Mouse (Mus musculus): ENCODE measurements around the gene Syncrip. TPM values are rescaled to one million over a fixed set of nuclear protein-coding genes. Genes with fewer than 3 reads are reported as not detected.

The Syncrip gene
- 34.3 and 75.7 TPM in 2 replicates for polyA plus RNA-seq (2012; rRNA removed)

DNA sequence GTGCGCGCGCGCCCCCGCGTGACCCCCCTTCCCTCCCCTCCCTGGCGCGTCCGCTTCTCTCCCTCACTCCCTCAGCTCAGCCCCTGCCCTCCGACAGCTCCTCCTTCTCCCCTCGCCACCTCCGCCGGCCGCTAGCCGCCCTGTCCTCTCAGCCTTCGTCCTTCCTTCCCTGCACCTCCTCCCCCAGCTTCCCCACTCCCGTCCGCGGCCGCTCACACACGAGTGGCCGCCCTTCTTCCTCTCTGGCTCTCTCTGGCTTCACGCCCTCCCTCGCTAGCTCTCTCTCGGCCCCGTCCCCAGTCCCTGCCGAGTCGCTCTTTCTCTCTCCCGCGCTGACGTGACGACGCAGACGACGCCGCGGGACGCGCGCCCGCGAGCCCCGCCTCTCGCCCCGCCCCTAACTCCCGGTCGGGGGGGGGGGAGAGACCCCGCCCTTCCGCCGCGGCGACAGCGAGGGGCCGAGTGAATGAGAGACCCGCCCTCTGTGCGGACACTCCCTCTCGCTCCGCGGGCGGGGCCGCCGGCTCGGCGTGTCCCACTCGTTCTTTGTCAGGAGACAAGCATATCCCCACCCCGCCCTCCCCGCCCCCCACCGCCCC, at the start of gene Syncrip:
Gene Syncrip, minus strand, starts transcription at position 345 of the 599 bp plus-strand sequence.
- peak; percentile 99 for DNase-seq (ENCODE audit: low read depth)

GRCm38 (mm10) chr9:88529979-88530580, 47.7 kb upstream of the Syncrip start:
- no peak for TF ChIP-seq CTCF (IDR thresholded peaks at IDR 0.05; ENCODE audit: borderline replicate concordance, extremely low read depth, insufficient read depth, insufficient read length)
- no peak for TF ChIP-seq POLR2A (IDR thresholded peaks at IDR 0.05; ENCODE audit: borderline replicate concordance, extremely low read depth, insufficient read depth, insufficient read length, poor library complexity, severe bottlenecking)
- DNase-seq (ENCODE audit: low read depth): no peak

DNA sequence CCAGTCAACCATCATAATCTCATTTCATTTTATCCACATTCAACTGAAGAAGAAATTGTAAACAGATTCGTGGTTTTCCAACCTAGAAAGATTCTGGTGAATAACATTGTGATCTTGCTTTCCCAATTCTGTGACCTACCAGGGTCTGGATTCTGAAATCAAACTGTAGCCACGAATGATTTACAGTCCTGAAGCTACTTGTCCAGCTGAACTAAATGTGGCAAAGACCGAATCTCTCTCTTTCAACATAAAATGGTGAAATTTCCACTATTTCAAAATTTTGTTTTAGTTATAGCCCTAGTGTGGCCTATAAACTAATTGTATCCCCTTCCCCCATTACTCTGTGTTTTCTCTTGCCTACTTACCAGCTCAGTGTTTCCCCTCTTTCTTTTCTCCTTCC, 47.2 kb upstream of the Syncrip start:
- TF ChIP-seq CTCF (IDR thresholded peaks at IDR 0.05; ENCODE audit: borderline replicate concordance, extremely low read depth, insufficient read depth, insufficient read length) (no peak), POLR2A (IDR thresholded peaks at IDR 0.05; ENCODE audit: borderline replicate concordance, extremely low read depth, insufficient read depth, insufficient read length, poor library complexity, severe bottlenecking) (no peak)

GRCm38 (mm10) chr9:88528736-88529135, 46.4 kb upstream of the Syncrip start:
- no peak for DNase-seq (ENCODE audit: low read depth)
- TF ChIP-seq CTCF (IDR thresholded peaks at IDR 0.05; ENCODE audit: borderline replicate concordance, extremely low read depth, insufficient read depth, insufficient read length) (no peak), POLR2A (IDR thresholded peaks at IDR 0.05; ENCODE audit: borderline replicate concordance, extremely low read depth, insufficient read depth, insufficient read length, poor library complexity, severe bottlenecking) (no peak)

More for the DNA sequence above, 47.2 kb upstream of the Syncrip start:
- DNase-seq (ENCODE audit: low read depth): no peak

DNA sequence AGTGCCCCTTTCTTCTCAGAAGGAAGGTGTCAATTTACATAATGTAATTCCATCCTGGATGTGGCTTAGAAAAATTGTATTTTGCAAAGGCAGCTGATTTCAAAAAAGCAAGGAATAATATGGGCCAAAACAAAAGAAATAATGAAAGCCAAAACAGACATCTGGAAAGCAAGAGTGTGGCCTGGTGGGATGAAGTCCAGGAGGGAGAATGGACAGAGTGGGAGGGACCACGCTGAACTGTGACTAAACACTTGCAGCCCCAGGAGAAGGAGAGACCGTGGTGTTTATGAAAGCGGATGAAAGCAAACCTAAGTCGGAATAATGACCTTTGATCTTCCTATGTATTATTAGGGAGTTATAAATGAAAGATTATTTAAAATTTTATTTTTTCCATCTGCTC, 45.6 kb upstream of the Syncrip start:
- TF ChIP-seq CTCF (IDR thresholded peaks at IDR 0.05; ENCODE audit: borderline replicate concordance, extremely low read depth, insufficient read depth, insufficient read length): no peak
- no peak for TF ChIP-seq POLR2A (IDR thresholded peaks at IDR 0.05; ENCODE audit: borderline replicate concordance, extremely low read depth, insufficient read depth, insufficient read length, poor library complexity, severe bottlenecking)
- DNase-seq (ENCODE audit: low read depth): no peak

GRCm38 (mm10) chr9:88525341-88525740, 43.0 kb upstream of the Syncrip start:
- TF ChIP-seq CTCF (IDR thresholded peaks at IDR 0.05; ENCODE audit: borderline replicate concordance, extremely low read depth, insufficient read depth, insufficient read length) (no peak), POLR2A (IDR thresholded peaks at IDR 0.05; ENCODE audit: borderline replicate concordance, extremely low read depth, insufficient read depth, insufficient read length, poor library complexity, severe bottlenecking) (no peak)

DNA sequence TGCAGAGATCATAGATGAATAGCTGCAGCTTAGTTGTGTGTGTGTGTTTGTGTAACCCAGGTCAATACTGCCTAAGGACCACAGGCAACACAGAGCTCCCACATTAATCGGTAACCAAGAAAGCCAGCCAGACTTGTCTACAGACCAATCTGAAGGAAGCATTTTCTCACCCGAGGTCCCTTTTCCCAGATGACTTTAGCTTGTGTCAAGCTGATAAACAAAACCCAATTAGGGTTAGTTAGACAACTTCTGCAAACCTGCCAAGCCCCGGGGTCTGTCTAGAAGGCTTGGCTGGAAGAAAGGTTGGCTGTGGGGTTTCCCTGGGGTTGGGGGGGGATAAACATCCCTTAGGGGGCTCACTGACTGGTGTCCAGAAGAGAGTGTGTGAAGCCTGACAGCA, 42.4 kb upstream of the Syncrip start:
- TF ChIP-seq POLR2A (IDR thresholded peaks at IDR 0.05; ENCODE audit: borderline replicate concordance, extremely low read depth, insufficient read depth, insufficient read length, poor library complexity, severe bottlenecking) (no peak), CTCF (IDR thresholded peaks at IDR 0.05; ENCODE audit: borderline replicate concordance, extremely low read depth, insufficient read depth, insufficient read length) (no peak)
- no peak for DNase-seq (ENCODE audit: low read depth)

More at GRCm38 (mm10) chr9:88525341-88525740, 43.0 kb upstream of the Syncrip start:
- no peak for DNase-seq (ENCODE audit: low read depth)

DNA sequence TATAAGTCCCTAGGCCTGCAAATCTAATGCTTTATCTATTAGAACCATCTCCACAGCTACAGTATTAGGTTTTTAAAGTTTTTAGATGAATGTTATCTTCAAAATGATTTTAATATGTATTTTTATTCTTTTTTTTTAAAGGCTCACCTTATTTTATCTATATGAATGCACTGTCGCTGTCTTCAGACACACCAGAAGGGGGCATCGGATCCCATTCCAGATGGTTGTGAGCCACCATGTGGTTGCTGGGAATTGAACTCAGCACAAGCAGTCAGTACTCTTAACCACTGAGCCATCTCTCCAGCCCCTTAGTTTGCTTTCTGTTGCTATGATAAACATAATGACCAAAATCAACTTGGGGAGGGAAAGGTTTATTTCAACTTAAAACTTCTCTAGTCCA, 42.0 kb upstream of the Syncrip start:
- TF ChIP-seq CTCF (IDR thresholded peaks at IDR 0.05; ENCODE audit: borderline replicate concordance, extremely low read depth, insufficient read depth, insufficient read length) (no peak), POLR2A (IDR thresholded peaks at IDR 0.05; ENCODE audit: borderline replicate concordance, extremely low read depth, insufficient read depth, insufficient read length, poor library complexity, severe bottlenecking) (no peak)
- no peak for DNase-seq (ENCODE audit: low read depth)

DNA sequence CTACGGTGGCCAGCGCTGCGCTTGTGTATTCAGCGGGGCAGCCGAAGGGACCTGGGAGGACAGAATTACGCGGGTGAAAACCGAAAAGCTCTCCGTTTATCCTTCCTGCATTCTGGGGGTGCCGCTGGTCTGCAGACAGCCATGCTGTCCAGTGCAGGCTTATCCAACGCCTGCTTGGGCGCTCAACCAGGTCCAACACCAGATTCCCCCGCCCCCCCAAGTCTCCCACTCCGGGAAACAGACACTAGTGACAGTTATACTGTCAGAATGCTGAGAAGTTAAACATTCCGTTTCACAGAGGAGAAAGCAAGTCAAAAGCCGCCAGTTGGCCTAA, 40.9 kb upstream of the Syncrip start:
- no peak for DNase-seq (ENCODE audit: low read depth)
- no peak for TF ChIP-seq POLR2A (IDR thresholded peaks at IDR 0.05; ENCODE audit: borderline replicate concordance, extremely low read depth, insufficient read depth, insufficient read length, poor library complexity, severe bottlenecking)
- TF ChIP-seq CTCF (IDR thresholded peaks at IDR 0.05; ENCODE audit: borderline replicate concordance, extremely low read depth, insufficient read depth, insufficient read length): no peak

- DNase-seq (ENCODE audit: low read depth): peak; percentile 99
- TF ChIP-seq POLR2A (IDR thresholded peaks at IDR 0.05; ENCODE audit: borderline replicate concordance, extremely low read depth, insufficient read depth, insufficient read length, poor library complexity, severe bottlenecking): peak; percentile 94; the same call in 1 of the 2 replicates
- peak; percentile 29; the same call in 1 of the 2 replicates for TF ChIP-seq CTCF (IDR thresholded peaks at IDR 0.05; ENCODE audit: borderline replicate concordance, extremely low read depth, insufficient read depth, insufficient read length)
Measured at GRCm38 (mm10) chr9:88522569-88523334, 40.4 kb upstream of the Syncrip start.

DNA sequence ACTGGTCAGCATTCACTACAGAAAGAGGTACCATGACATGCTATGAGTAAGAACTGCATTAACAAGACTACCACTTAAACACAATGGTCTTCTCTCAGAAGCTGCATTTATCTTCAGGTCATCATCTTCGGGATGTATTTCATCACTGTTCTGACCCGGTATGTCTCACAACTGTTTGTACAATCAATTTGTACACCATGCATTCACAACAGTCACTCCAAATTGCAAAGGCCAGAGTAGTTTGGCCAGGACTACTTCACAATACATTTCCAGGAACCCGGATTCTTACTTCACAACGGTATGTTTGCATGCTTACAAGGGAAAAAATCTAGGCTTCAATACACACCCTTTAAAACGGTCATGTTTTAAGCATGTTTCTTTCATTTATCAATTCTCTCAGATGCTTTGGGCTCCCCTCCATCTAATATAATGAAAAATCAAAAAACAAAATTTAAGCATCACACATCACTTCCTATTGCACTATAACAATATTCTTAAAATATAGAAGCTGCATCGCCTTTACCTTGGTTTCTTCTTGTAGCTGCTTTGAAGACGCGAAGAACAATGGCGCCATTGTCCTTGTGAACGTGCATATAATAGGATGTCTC, 39.7 kb upstream of the Syncrip start:
- peak; percentile 36 for DNase-seq (ENCODE audit: low read depth)
- TF ChIP-seq CTCF (IDR thresholded peaks at IDR 0.05; ENCODE audit: borderline replicate concordance, extremely low read depth, insufficient read depth, insufficient read length): no peak
- TF ChIP-seq POLR2A (IDR thresholded peaks at IDR 0.05; ENCODE audit: borderline replicate concordance, extremely low read depth, insufficient read depth, insufficient read length, poor library complexity, severe bottlenecking): no peak

All from brain, embryonic 14.5 days (tissue).